Mouse (Mus musculus) cerebellum, adult 8-10 months (tissue): Measurements from ENCODE around the gene Bst2.
"Not testable (repeated sequence)": the region's sequence is repeated elsewhere in the genome, so short reads cannot be mapped to it uniquely, and the experiment has no call there.

Source experiments
- DNase-seq: peaks from one replicate; pipeline ENCODE4 v3.0.0; 2022

Gene Bst2

GRCm38 (mm10) chr8:71558958-71559690, 21.9 kb upstream of the Bst2 start:
- DNase-seq: no peak

DNA sequence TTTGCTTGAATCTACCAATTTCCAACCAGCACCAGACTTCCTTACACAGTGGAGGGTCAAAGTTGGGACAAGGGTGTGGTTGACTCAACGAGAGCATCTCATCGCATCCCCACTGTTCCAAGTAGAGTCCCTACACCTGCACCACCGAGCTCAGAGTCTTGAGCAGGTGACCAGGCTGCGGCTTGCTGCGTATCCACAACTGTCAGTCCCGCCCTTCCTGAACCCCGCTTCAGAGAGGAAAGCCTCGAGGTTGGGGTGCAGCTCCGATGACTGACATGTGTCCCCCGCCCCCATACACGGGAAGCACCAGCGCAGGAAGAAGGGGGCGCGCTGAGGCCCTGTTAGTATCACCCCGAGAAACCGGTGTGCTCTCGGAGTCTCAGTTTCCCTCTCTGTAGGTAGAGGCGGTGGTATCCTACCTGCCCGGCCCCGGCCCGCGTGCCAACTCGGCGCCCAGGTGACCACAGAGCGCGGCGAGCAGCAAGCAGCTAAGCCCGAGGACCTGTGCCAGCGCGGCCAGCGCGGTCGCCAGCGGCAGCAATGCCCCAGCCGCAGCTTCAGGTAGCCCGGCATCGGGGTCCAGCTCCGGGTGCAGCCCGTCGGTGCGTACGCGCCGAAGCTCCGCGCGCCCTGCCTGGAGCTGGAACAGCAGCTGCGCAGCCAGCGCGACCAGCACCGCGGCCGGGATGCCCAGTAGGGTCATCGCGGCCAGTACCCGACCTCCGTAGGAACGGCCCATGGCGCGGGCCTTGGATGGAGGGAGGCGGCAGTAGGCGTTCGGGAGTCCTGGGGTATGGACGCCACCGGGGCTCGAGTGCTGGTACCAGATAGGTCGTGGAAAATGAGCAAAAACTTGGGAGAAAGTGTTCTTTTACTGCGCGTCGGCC, 21.1 kb upstream of the Bst2 start, which contains the start of gene Tmem221:
Gene Tmem221 (minus strand): TSS at position 801 of the 887 bp plus-strand sequence.
- no peak for DNase-seq

- DNase-seq: no peak
Observed at GRCm38 (mm10) chr8:71554644-71555043, 17.4 kb upstream of the Bst2 start.

DNA sequence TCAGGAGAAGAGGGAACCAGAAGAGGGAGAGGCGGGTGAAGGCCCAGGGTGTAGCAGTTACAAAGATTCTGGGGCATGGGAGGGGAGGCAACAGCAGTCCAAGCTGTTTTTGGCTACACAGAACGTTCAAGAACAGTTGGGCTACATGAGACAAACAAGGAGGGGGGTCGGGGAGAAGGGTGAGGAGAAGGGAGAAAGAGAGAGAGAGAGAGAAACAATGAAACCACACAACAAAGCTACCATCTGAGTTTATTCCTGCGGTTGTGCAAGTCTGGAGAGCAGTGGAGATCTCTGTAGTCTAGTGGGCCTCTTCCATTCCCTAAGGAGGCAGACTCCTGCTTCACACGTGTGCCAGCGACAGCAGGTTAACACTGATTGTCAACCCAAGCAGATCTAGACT, 16.7 kb upstream of the Bst2 start:
- no peak for DNase-seq

- no peak for DNase-seq
Observed at GRCm38 (mm10) chr8:71552770-71553169, 15.5 kb upstream of the Bst2 start.

DNA sequence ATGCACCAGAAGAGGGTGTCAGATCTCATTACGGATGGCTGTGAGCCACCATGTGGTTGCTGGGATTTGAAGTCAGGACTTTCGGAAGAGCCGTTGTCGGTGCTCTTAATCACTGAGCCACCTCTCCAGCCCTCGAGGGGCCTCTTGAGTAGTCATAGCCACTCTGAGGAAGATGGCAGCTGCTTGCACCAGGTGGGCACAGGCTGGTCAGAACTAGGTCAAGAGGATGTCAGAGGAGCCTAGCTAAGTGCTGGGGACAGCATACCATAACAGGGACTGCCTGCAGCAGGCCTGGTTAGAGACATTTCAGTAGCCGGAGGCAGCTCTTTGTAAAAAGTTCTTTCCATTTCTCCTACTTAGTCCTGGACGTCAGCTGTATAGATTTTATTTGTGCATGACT, 13.5 kb upstream of the Bst2 start:
- DNase-seq: no peak

GRCm38 (mm10) chr8:71547590-71547989, 10.3 kb upstream of the Bst2 start:
- DNase-seq: no peak

- DNase-seq: no peak
Observed at GRCm38 (mm10) chr8:71545053-71545452, 7.8 kb upstream of the Bst2 start.

DNA sequence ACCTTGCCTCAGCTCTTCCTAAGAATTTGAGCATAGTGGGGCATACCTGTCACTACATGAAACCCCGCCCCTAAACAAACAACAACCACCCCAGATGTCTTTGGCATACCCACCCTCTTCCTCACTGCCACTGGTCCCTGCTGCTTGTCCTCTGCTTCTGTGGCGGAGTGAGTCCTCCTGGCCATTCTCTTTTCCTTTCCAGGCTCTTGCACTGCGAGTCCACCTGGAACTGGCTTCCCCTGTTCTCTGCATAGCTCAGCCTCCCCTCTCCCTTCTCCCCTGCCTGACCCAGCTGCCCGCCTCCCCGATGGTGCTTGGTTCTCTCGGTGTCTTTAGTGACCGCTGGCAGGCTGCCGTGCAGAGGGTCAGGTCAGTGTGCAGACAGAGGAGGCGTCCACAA, 6.5 kb upstream of the Bst2 start:
- DNase-seq: no peak

GRCm38 (mm10) chr8:71542632-71543343, 5.5 kb upstream of the Bst2 start, which contains the start of gene Mvb12a:
TSS of gene Mvb12a (plus strand) at chr8:71542922.
- peak; percentile 95 for DNase-seq

DNA sequence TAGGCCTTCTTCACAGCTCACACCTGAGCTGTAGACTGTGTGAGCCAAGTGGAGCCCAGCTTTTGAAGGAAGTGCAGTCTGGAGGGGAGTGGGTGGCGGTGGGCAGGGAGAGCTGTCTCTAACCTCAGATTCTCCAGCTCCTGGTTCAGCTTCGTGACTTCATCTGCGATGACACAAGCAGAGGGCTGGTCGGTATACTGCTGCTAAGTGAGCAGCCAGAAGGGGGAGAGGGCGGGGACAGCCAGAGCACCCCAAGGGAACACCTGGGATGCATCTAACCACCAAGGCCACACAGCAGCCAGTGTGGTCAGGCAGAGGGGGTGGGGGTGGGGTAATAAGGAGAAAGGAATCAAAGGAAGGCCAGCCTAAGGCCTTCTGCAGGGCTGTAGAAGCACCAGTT, 1.6 kb downstream of the Bst2 start:
- DNase-seq: no peak

- DNase-seq: no peak
Observed at GRCm38 (mm10) chr8:71534263-71534810, 2.9 kb downstream of the Bst2 start.

GRCm38 (mm10) chr8:71530735-71531467, 6.4 kb downstream of the Bst2 start:
- peak; percentile 47 for DNase-seq

- DNase-seq: no peak
Observed at GRCm38 (mm10) chr8:71528362-71529073, 8.7 kb downstream of the Bst2 start.

DNA sequence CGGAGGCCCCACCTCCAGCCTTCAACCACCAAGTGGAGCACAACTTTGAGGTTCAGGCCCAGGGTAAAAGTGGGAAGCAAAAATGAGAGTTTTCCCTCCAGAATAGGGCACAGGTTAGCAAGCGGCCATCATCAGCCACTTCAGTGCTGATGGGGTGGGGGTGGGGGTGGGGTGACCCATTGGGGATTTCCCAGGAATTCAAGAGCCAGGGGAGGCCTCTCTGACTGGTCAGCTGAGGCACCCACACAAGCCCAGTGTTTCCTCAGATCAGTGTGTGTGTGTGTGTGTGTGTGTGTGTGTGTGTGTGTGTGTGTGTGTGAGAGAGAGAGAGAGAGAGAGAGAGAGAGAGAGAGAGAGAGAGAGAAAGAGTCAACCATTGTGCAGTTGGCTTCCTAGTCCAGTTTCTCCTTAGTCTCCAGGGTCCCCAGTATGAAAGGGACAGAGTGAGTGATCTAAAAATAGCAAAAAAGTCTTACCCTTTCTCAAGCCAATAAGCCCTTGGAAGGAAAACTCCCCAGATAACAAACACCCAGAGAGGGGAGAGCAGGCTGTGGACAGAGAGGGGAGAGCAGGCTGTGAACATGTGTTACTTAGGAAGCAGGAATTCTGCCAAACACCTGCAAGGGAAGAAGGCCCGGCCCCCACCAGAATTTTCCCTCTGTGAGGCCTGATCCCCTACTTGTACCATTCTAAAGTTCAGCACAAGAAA, 9.9 kb downstream of the Bst2 start:
- no peak for DNase-seq

DNA sequence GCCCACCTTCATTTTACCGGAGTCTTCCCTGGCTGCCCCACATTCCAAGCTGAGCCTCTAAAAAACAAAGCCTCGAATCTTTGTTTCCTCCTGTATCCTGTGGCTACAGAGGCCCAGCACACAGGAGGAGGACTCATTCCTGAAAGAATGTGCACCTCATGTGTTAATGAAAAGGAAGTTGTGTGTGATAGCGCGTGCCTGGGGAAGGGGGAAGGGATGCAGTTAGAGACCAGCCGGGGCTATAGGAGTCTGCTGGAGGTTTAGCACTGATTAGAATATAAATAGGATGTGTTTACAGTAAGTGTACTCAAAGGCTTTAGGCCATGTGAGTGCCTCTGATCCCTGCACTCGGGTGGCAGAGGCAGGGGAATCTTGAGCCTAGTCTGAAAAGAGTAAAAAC, 11.0 kb downstream of the Bst2 start:
- DNase-seq: no peak

DNA sequence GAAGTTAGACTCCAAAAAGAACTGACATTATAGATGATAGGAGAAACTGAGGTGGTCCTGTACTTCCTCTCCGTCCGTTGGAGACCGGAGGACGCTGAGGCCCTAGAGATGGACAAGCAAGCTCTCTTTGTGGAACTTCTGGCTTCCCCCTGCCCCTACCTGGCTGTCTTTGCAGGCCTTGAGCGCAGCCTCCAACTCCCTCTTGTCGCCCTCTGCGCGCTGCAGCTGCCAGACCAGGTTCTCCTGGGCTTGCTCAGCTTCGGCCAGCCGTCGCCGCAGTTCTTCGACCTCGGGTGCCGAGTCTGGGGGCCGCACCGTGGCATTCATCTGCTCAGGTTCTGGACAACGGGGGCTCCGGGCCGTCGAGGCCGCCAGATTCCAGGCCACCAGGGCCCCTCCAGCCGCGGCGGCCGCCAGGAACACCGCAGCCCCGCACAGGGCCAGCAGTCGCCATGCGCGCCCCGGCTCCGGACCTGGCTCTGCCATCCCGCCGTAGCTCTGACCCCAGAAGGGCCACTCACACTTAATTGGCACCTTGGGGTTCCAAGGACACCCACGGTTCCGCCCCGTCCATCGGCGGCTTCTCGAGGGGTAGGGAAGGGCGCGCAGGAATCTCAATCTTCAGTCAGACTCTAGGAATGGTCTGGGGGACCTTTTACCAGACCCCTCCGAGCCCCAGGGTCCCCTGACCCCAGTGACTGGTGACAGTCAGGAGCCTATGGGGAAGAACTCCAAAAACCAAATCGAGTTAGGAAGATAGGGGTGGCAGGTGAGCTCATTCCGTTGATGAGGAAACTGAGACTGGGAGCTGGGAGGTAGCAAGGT, 11.8 kb downstream of the Bst2 start, which contains the start of gene Ccdc194:
Gene Ccdc194 (minus strand): TSS at position 486 of the 825 bp plus-strand sequence.
- DNase-seq: no peak

GRCm38 (mm10) chr8:71521634-71522033, 15.6 kb downstream of the Bst2 start:
- DNase-seq: peak; percentile 93

DNA sequence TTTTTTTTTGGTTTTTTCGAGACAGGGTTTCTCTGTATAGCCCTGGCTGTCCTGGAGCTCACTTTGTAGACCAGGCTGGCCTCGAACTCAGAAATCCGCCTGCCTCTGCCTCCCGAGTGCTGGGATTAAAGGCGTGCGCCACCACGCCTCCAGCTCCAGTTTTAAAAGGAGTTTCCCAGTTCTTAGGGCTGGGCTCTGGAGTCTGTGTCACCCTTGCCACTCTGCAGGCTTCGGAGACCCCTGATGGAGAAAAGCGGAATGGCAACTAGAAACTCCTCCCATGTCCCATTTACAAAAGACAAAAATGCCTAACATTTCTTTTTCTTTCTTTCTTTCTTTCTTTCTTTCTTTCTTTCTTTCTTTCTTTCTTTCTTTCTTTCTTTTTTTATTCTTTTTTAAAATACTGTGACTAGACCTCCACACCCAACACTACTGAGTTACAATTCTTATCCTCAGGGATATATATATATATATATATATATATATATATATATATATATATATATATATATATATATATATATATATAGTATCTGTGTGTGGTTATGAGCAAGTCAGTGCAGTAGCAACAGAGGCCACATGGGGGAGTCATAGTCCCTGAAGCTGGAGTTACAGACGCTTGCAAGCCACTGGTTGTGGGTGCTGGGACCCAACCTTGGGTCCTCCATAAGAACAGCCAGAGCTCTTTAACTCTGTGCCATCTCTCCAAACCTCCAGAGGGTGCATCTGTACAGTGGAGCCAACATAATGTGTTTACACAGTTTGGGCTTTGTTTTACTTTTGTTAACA, 18.0 kb downstream of the Bst2 start:
- not testable (repeated sequence) for DNase-seq
